Mouse (Mus musculus) heart, postnatal 0 days (tissue): ENCODE measurements at regions not wholly inside any gene's neighbourhood (a gene's known extent, or its start where the extent isn't known, plus 50 kb on each side); places are given as distances from the start of the nearest gene placed in this dataset.

Experiments used
- CTCF ChIP-seq: IDR thresholded peaks from 2 replicates; pipeline ENCODE4 v1.5.1; 2016; ENCODE audit warnings: antibody characterized with exemption, control low read depth, low read depth
- EP300 ChIP-seq: IDR thresholded peaks from 2 replicates; pipeline ENCODE4 v1.6.1; 2016; ENCODE audit warnings: antibody characterized with exemption, low read depth

GRCm38 (mm10) chr4:10610784-10611183, 263.5 kb upstream of the 2610301B20Rik start:
- TF ChIP-seq EP300 (no peak), CTCF (no peak)
